ENCODE assay signal across 8 mouse cellular contexts in genomic region chr6:146685781-146686308, GRCm38 (mm10). TPM values are rescaled to one million over a fixed set of nuclear protein-coding genes. Genes with fewer than 3 reads are reported as not detected.
DNase-seq lines count a peak whose midpoint lies in the region; ATAC-seq lines count a peak whose summit lies in the region.

No protein-coding gene starts in this region.

- H3K36me3 ChIP-seq in liver, embryonic 13.5 days, result no peaks in the 10 kb centered on the region
- H3K36me3 ChIP-seq in hindbrain, embryonic 10.5 days, result no peaks in the 10 kb centered on the region
- no peaks in the 10 kb centered on the region for H3K36me3 ChIP-seq in forebrain, embryonic 10.5 days (replicated peaks)

- no peak overlapping the region for H3K4me2 ChIP-seq in liver, embryonic 13.5 days

- no peak for ATAC-seq in liver, embryonic 13.5 days (ENCODE audit: low read depth)

- DNase-seq in ovary, postnatal 36 days (ENCODE audit: low spot score), result peak; percentile 46
- no peak for DNase-seq in ovary, postnatal 10 days (ENCODE audit: low spot score)
- peak; percentile 73 for DNase-seq in adrenal gland, adult 2 months
- DNase-seq in heart, adult 8-10 months (ENCODE audit: low spot score), result peak; percentile 79
- DNase-seq in liver, embryonic 13.5 days, result peak; percentile 18
- DNase-seq in spleen, postnatal 10 days (ENCODE audit: low spot score in 2 of 2), result peak; percentile 40 to 74
- no peak for DNase-seq in hindbrain, embryonic 10.5 days (ENCODE audit: low spot score)
- DNase-seq in forebrain, embryonic 10.5 days (ENCODE audit: extremely low spot score, low spot score), result no peak

- H3K4me3 ChIP-seq in liver, embryonic 13.5 days (replicated peaks), result no peak overlapping the region
- H3K4me3 ChIP-seq in hindbrain, embryonic 10.5 days, result no peak overlapping the region
- no peak overlapping the region for H3K4me3 ChIP-seq in forebrain, embryonic 10.5 days

- H3K27ac ChIP-seq in liver, embryonic 13.5 days, result no peak overlapping the region
- no peak overlapping the region for H3K27ac ChIP-seq in hindbrain, embryonic 10.5 days
- no peak overlapping the region for H3K27ac ChIP-seq in forebrain, embryonic 10.5 days

- H3K9me3 ChIP-seq in liver, embryonic 13.5 days (replicated peaks), result no peaks in the 10 kb centered on the region
- peaks cover 7% of the 10 kb centered on the region; the same call in 1 of the 2 replicates for H3K9me3 ChIP-seq in hindbrain, embryonic 10.5 days
- peaks cover 2% of the 10 kb centered on the region; the same call in 1 of the 2 replicates for H3K9me3 ChIP-seq in forebrain, embryonic 10.5 days

- no peaks in the 10 kb centered on the region for H3K27me3 ChIP-seq in liver, embryonic 13.5 days
- no peaks in the 10 kb centered on the region for H3K27me3 ChIP-seq in hindbrain, embryonic 10.5 days (ENCODE audit: insufficient read depth, poor library complexity, severe bottlenecking)
- no peaks in the 10 kb centered on the region for H3K27me3 ChIP-seq in forebrain, embryonic 10.5 days (ENCODE audit: poor library complexity, severe bottlenecking)

- 57% methylated on average over 17 of the region's 17 CpGs for WGBS in liver, embryonic 13.5 days (ENCODE audit: insufficient replicate concordance)
- WGBS in hindbrain, embryonic 10.5 days, result 88% methylated on average over 17 of the region's 17 CpGs
- WGBS in forebrain, embryonic 10.5 days, result 88% methylated on average over 17 of the region's 17 CpGs

- H3K4me1 ChIP-seq in liver, embryonic 13.5 days (replicated peaks), result peaks cover 10% of the 10 kb centered on the region
- H3K4me1 ChIP-seq in hindbrain, embryonic 10.5 days (replicated peaks), result no peaks in the 10 kb centered on the region
- no peaks in the 10 kb centered on the region for H3K4me1 ChIP-seq in forebrain, embryonic 10.5 days

- no peak overlapping the region for H3K9ac ChIP-seq in liver, embryonic 13.5 days

RNA-seq across cellular contexts. Expression of gene Stk38l, which starts 39.0 kb away (rescaled TPM):
- 10 to 100 TPM; 19.7 to 21.7 TPM for total RNA-seq in adrenal gland, adult 2 months (2021)
- polyA plus RNA-seq in adrenal gland, adult 2 months (2012; rRNA removed), result 0.97 and 1.6 TPM in 2 replicates
- 10 to 100 TPM; 12.6 to 13.9 (median 13.2) TPM for total RNA-seq in heart, adult 8-10 months (2022)
- 5.1 and 5.7 TPM in 2 replicates for polyA plus RNA-seq in liver, embryonic 13.5 days (2015; fragmentation: Nextera tagmentation; extraction: Ambion mirVana)
- polyA plus RNA-seq in hindbrain, embryonic 10.5 days (2016; fragmentation: Nextera tagmentation; extraction: Ambion mirVana), result 18.0 and 23.0 TPM in 2 replicates
- 21.2 and 22.1 TPM in 2 replicates for polyA plus RNA-seq in forebrain, embryonic 10.5 days (2016; fragmentation: Nextera tagmentation; extraction: Ambion mirVana)

RNA-seq across cellular contexts. Expression of gene Tm7sf3, which starts 43.2 kb away (rescaled TPM):
- total RNA-seq in adrenal gland, adult 2 months (2021), result 10 to 100 TPM; 31.7 to 51.5 TPM
- 17.0 and 22.5 TPM in 2 replicates for polyA plus RNA-seq in adrenal gland, adult 2 months (2012; rRNA removed)
- total RNA-seq in heart, adult 8-10 months (2022), result 10 to 100 TPM; 15.7 to 16.7 (median 15.9) TPM
- 32.7 and 36.3 TPM in 2 replicates for polyA plus RNA-seq in liver, embryonic 13.5 days (2015; fragmentation: Nextera tagmentation; extraction: Ambion mirVana)
- 23.0 and 25.7 TPM in 2 replicates for polyA plus RNA-seq in hindbrain, embryonic 10.5 days (2016; fragmentation: Nextera tagmentation; extraction: Ambion mirVana)
- polyA plus RNA-seq in forebrain, embryonic 10.5 days (2016; fragmentation: Nextera tagmentation; extraction: Ambion mirVana), result 25.7 and 28.0 TPM in 2 replicates

RNA-seq across cellular contexts. Expression of gene Med21, which starts 43.5 kb away (rescaled TPM):
- total RNA-seq in adrenal gland, adult 2 months (2021), result 10 to 100 TPM; 67.5 to 78.9 TPM
- 10.8 and 20.8 TPM in 2 replicates for polyA plus RNA-seq in adrenal gland, adult 2 months (2012; rRNA removed)
- 10 to 100 TPM; 48.4 to 55.5 (median 49.6) TPM for total RNA-seq in heart, adult 8-10 months (2022)
- 68.3 and 74.2 TPM in 2 replicates for polyA plus RNA-seq in liver, embryonic 13.5 days (2015; fragmentation: Nextera tagmentation; extraction: Ambion mirVana)
- polyA plus RNA-seq in hindbrain, embryonic 10.5 days (2016; fragmentation: Nextera tagmentation; extraction: Ambion mirVana), result 132 and 133 TPM in 2 replicates
- polyA plus RNA-seq in forebrain, embryonic 10.5 days (2016; fragmentation: Nextera tagmentation; extraction: Ambion mirVana), result 128 and 133 TPM in 2 replicates

Comparison
In these comparisons a context has a peak if more than half of its experiments do, and no peak if none do; other contexts are left out.
1. DNase-seq: peak in ovary, postnatal 36 days (single experiment), adrenal gland, adult 2 months (single experiment), heart, adult 8-10 months (single experiment), liver, embryonic 13.5 days (single experiment) and spleen, postnatal 10 days (2 of 2); none in ovary, postnatal 10 days (single experiment), hindbrain, embryonic 10.5 days (single experiment) and forebrain, embryonic 10.5 days (single experiment).